Mouse (Mus musculus) ES-E14 (cell line): ENCODE measurements around the gene Timm13. TPM values are rescaled to one million over a fixed set of nuclear protein-coding genes. Genes with fewer than 3 reads are reported as not detected.
A peak's percentile ranks its signal among the peaks of the same experiment; 100 is the strongest.

ENCODE experiments used
- DNase-seq: peaks from one replicate; pipeline ENCODE4 v3.0.0-alpha.2; 2013; ENCODE audit warnings: low read depth, low spot score
- H3K27ac ChIP-seq: 2 replicates; pipeline ENCODE4 v1.5.1; 2012; ENCODE audit warnings: low read depth, mild to moderate bottlenecking, low read length, moderate library complexity, mixed read lengths; ENCODE audit not compliant: poor library complexity, insufficient read depth, severe bottlenecking
- H3K36me3 ChIP-seq: 2 replicates; pipeline ENCODE4 v1.6.1; 2012; ENCODE audit warnings: mild to moderate bottlenecking, low read length, moderate library complexity, mixed read lengths; ENCODE audit not compliant: control insufficient read depth, poor library complexity, insufficient read depth, severe bottlenecking
- H3K4me1 ChIP-seq, 2 experiments: fragments of 150-350 bp in 1 of 2; sonication (generic) in 1 of 2; 2 replicates each; pipeline ENCODE4 v1.6.1; 2012; ENCODE audit warnings: low read length in 2 of 2, mild to moderate bottlenecking in 1 of 2, mixed read lengths in 1 of 2; ENCODE audit not compliant: control insufficient read depth in 2 of 2, insufficient read depth in 2 of 2, poor library complexity in 1 of 2
- H3K4me3 ChIP-seq, 2 experiments: fragments of 150-350 bp in 1 of 2; sonication (generic) in 1 of 2; 2 replicates each; pipeline ENCODE4 v1.5.1; 2012; ENCODE audit warnings: low read length in 2 of 2, low read depth in 1 of 2, mild to moderate bottlenecking in 1 of 2, mixed read lengths in 1 of 2; ENCODE audit not compliant: insufficient read depth in 1 of 2, poor library complexity in 1 of 2, severe bottlenecking in 1 of 2
- H3K9ac ChIP-seq: 2 replicates; pipeline ENCODE4 v1.6.1; 2012; ENCODE audit warnings: low read depth, mild to moderate bottlenecking, low read length, mixed read lengths; ENCODE audit not compliant: poor library complexity, insufficient read depth, severe bottlenecking
- H3K9me3 ChIP-seq: fragments of 150-350 bp; sonication (generic); 2 replicates; pipeline ENCODE4 v1.6.1; 2012; ENCODE audit warnings: low read depth, mild to moderate bottlenecking, low read length; ENCODE audit not compliant: control insufficient read depth, insufficient read depth
- CHD2 ChIP-seq: IDR thresholded peaks from 2 replicates; pipeline ENCODE4 v1.6.1; 2014; ENCODE audit warnings: mild to moderate bottlenecking, low read depth, low read length, inconsistent platforms
- HCFC1 ChIP-seq: IDR thresholded peaks from 2 replicates; pipeline ENCODE4 v1.6.1; 2012; ENCODE audit warnings: low read length, inconsistent platforms, borderline replicate concordance; ENCODE audit not compliant: insufficient read depth
- MAFK ChIP-seq: IDR thresholded peaks from 2 replicates; pipeline ENCODE4 v1.6.1; 2014; ENCODE audit warnings: mild to moderate bottlenecking, low read depth, low read length, inconsistent platforms; ENCODE audit not compliant: insufficient read depth
- ZC3H11A ChIP-seq: IDR thresholded peaks from 2 replicates; pipeline ENCODE4 v1.6.1; 2012; ENCODE audit warnings: low read depth, mild to moderate bottlenecking, inconsistent platforms, low read length, borderline replicate concordance
- ZNF384 ChIP-seq: IDR thresholded peaks from 2 replicates; pipeline ENCODE4 v1.6.1; 2012; ENCODE audit warnings: low read depth, low read length, inconsistent platforms
- in situ Hi-C, 2 experiments: fragments of 600-800 bp; cut with MboI; formaldehyde crosslinking; loops; one replicate each; pipeline ENCODE4 v1.15.1; 2025; ENCODE audit warnings: low sequenced_read_pairs in 2 of 2, inconsistent platforms in 1 of 2; ENCODE audit not compliant: unreplicated experiment in 2 of 2
- total RNA-seq: library from RNA; depleted of rRNA; stranded (reverse); fragments of 300-350 nt; gene quantifications from 2 replicates; pipeline ENCODE4 v1.2.3, GENCODE M21; 2012

The Timm13 gene
- total RNA-seq, 1 experiment, result 244 TPM

- peaks cover 9 to 54% of the 10 kb centered on the region in 2 experiments for H3K4me1 ChIP-seq
- H3K4me3 ChIP-seq, result no peak overlapping the region
- H3K9me3 ChIP-seq, result no peaks in the 10 kb centered on the region
- peak overlapping the region; percentile 45; the same call in 1 of the 2 replicates for H3K27ac ChIP-seq
- in situ Hi-C loops, result no loop called here
- no peaks in the 10 kb centered on the region for H3K36me3 ChIP-seq
- no peak overlapping the region for H3K9ac ChIP-seq
- TF ChIP-seq ZC3H11A (no peak), HCFC1 (no peak), ZNF384 (no peak), CHD2 (no peak), MAFK (no peak)
- DNase-seq, result no peak
Observed at GRCm38 (mm10) chr10:80947802-80948201, 47.0 kb upstream of the Timm13 start.

- Histone ChIP-seq H3K4me3 (no peak overlapping the region), H3K36me3 (no peaks in the 10 kb centered on the region), H3K27ac (peak overlapping the region; percentile 15; the same call in 1 of the 2 replicates), H3K9me3 (no peaks in the 10 kb centered on the region), H3K9ac (no peak overlapping the region), H3K4me1 (peaks cover 10 to 51% of the 10 kb centered on the region in 2 experiments)
- in situ Hi-C loops, result no loop called here
- peak; percentile 69 for DNase-seq
- no peak for TF ChIP-seq ZNF384
- TF ChIP-seq ZC3H11A, result no peak
- no peak for TF ChIP-seq HCFC1
- no peak for TF ChIP-seq CHD2
- TF ChIP-seq MAFK, result no peak
Observed at GRCm38 (mm10) chr10:80946684-80947437, 46.1 kb upstream of the Timm13 start.

GRCm38 (mm10) chr10:80944231-80944630 lies 43.5 kb upstream of the Timm13 start:
- Histone ChIP-seq H3K27ac (no peak overlapping the region), H3K4me3 (no peak overlapping the region), H3K36me3 (no peaks in the 10 kb centered on the region), H3K9ac (no peak overlapping the region), H3K9me3 (no peaks in the 10 kb centered on the region), H3K4me1 (peaks cover 16 to 42% of the 10 kb centered on the region in 2 experiments)
- in situ Hi-C loops, result no loop called here
- DNase-seq, result no peak
- TF ChIP-seq MAFK, result no peak
- TF ChIP-seq ZC3H11A, result no peak
- TF ChIP-seq ZNF384, result no peak
- no peak for TF ChIP-seq CHD2
- no peak for TF ChIP-seq HCFC1

- TF ChIP-seq CHD2, result no peak
- no peak for TF ChIP-seq ZNF384
- no peak for TF ChIP-seq MAFK
- TF ChIP-seq ZC3H11A, result no peak
- TF ChIP-seq HCFC1, result no peak
- Histone ChIP-seq H3K9me3 (no peaks in the 10 kb centered on the region), H3K4me3 (no peak overlapping the region), H3K4me1 (peaks cover 13 to 40% of the 10 kb centered on the region in 2 experiments), H3K9ac (no peak overlapping the region), H3K36me3 (no peaks in the 10 kb centered on the region), H3K27ac (no peak overlapping the region)
- no peak for DNase-seq
- in situ Hi-C loops, result no loop called here
Observed at GRCm38 (mm10) chr10:80943701-80944100, 42.9 kb upstream of the Timm13 start.
